Mouse (Mus musculus): ENCODE results near the gene Mcm5.

Mcm5 gene

GRCm38 (mm10) chr8:75109236-75109967, at the start of gene Mcm5:
Gene Mcm5 (plus strand): TSS chr8:75109569.
- DNase-seq (ENCODE audit: low read depth, low spot score) = peak; percentile 99

- DNase-seq (ENCODE audit: low read depth, low spot score) = no peak
Observed at GRCm38 (mm10) chr8:75060022-75060421, 49.3 kb upstream of the Mcm5 start.

- DNase-seq (ENCODE audit: low read depth, low spot score) = no peak
Observed at GRCm38 (mm10) chr8:75060815-75061214, 48.6 kb upstream of the Mcm5 start.

- DNase-seq (ENCODE audit: low read depth, low spot score) = peak; percentile 52
Observed at GRCm38 (mm10) chr8:75063290-75063689, 46.1 kb upstream of the Mcm5 start.

- DNase-seq (ENCODE audit: low read depth, low spot score) = peak; percentile 60
Observed at GRCm38 (mm10) chr8:75064790-75065189, 44.6 kb upstream of the Mcm5 start.

GRCm38 (mm10) chr8:75067287-75067686, 42.1 kb upstream of the Mcm5 start:
- no peak for DNase-seq (ENCODE audit: low read depth, low spot score)

GRCm38 (mm10) chr8:75070297-75070696, 39.1 kb upstream of the Mcm5 start:
- DNase-seq (ENCODE audit: low read depth, low spot score) = no peak

GRCm38 (mm10) chr8:75071627-75072346, 37.6 kb upstream of the Mcm5 start:
- DNase-seq (ENCODE audit: low read depth, low spot score) = peak; percentile 72

- no peak for DNase-seq (ENCODE audit: low read depth, low spot score)
Observed at GRCm38 (mm10) chr8:75074876-75075275, 34.5 kb upstream of the Mcm5 start.

GRCm38 (mm10) chr8:75078215-75078614, 31.2 kb upstream of the Mcm5 start:
- no peak for DNase-seq (ENCODE audit: low read depth, low spot score)

GRCm38 (mm10) chr8:75078851-75079250, 30.5 kb upstream of the Mcm5 start:
- DNase-seq (ENCODE audit: low read depth, low spot score) = no peak

- DNase-seq (ENCODE audit: low read depth, low spot score) = no peak
Observed at GRCm38 (mm10) chr8:75081364-75082040, 27.9 kb upstream of the Mcm5 start.

- DNase-seq (ENCODE audit: low read depth, low spot score) = no peak
Observed at GRCm38 (mm10) chr8:75082181-75082805, 27.1 kb upstream of the Mcm5 start.

- peak; percentile 98 for DNase-seq (ENCODE audit: low read depth, low spot score)
Observed at GRCm38 (mm10) chr8:75083846-75084245, 25.5 kb upstream of the Mcm5 start.

GRCm38 (mm10) chr8:75084382-75085064, 24.8 kb upstream of the Mcm5 start:
- no peak for DNase-seq (ENCODE audit: low read depth, low spot score)

GRCm38 (mm10) chr8:75086002-75086401, 23.4 kb upstream of the Mcm5 start:
- DNase-seq (ENCODE audit: low read depth, low spot score) = peak; percentile 44

GRCm38 (mm10) chr8:75087127-75087526, 22.2 kb upstream of the Mcm5 start:
- no peak for DNase-seq (ENCODE audit: low read depth, low spot score)

- DNase-seq (ENCODE audit: low read depth, low spot score) = peak; percentile 83
Observed at GRCm38 (mm10) chr8:75088989-75089881, 20.1 kb upstream of the Mcm5 start.

- no peak for DNase-seq (ENCODE audit: low read depth, low spot score)
Observed at GRCm38 (mm10) chr8:75090781-75091365, 18.5 kb upstream of the Mcm5 start.

Measured in skeletal muscle tissue, adult 2 months (tissue).